Mouse (Mus musculus): ENCODE data around the gene Relb. TPM values are rescaled to one million over a fixed set of nuclear protein-coding genes. Genes with fewer than 3 reads are reported as not detected.

Relb gene
- total and polyA plus RNA-seq, 3 experiments, result 1.2 to 2.0 (median 1.5) TPM

GRCm38 (mm10) chr7:19627721-19628120, 1.5 kb downstream of the Relb start:
- no peak for ATAC-seq (ENCODE audit: extremely low read depth, insufficient number of reproducible peaks, low FRiP score, poor library complexity, severe bottlenecking)
- Histone ChIP-seq H3K9me3 (replicated peaks) (no peaks in the 10 kb centered on the region), H3K27me3 (ENCODE audit: insufficient read depth, low read length) (peaks cover 12% of the 10 kb centered on the region), H3K4me1 (ENCODE audit: insufficient read depth, low read depth, low read length) (peaks cover 21% of the 10 kb centered on the region), H3K36me3 (replicated peaks) (peaks cover 13% of the 10 kb centered on the region), H3K4me3 (ENCODE audit: low read depth, low read length) (peak overlapping the region; percentile 79; the same call in 1 of the 2 replicates)
- DNase-seq (ENCODE audit: low spot score), result no peak
- TF ChIP-seq POLR2AphosphoS5 (IDR thresholded peaks at IDR 0.05; ENCODE audit: insufficient replicate concordance, low read depth, low read length), result no peak
- no peak for TF ChIP-seq GATA1 (IDR thresholded peaks at IDR 0.05; ENCODE audit: borderline replicate concordance, low read length)

GRCm38 (mm10) chr7:19623433-19623832, 5.8 kb downstream of the Relb start:
- Histone ChIP-seq H3K4me1 (ENCODE audit: insufficient read depth, low read depth, low read length) (peaks cover 12% of the 10 kb centered on the region), H3K9me3 (replicated peaks) (no peaks in the 10 kb centered on the region), H3K27me3 (ENCODE audit: insufficient read depth, low read length) (peaks cover 20% of the 10 kb centered on the region), H3K4me3 (ENCODE audit: low read depth, low read length) (no peak overlapping the region), H3K36me3 (replicated peaks) (no peaks in the 10 kb centered on the region)
- TF ChIP-seq POLR2AphosphoS5 (IDR thresholded peaks at IDR 0.05; ENCODE audit: insufficient replicate concordance, low read depth, low read length) (no peak), CTCF (IDR thresholded peaks at IDR 0.05; ENCODE audit: low read depth, low read length) (no peak), GATA1 (IDR thresholded peaks at IDR 0.05; ENCODE audit: borderline replicate concordance, low read length) (no peak)
- DNase-seq (ENCODE audit: low spot score), result no peak
- no peak for ATAC-seq (ENCODE audit: extremely low read depth, insufficient number of reproducible peaks, low FRiP score, poor library complexity, severe bottlenecking)

GRCm38 (mm10) chr7:19622241-19622640, 7.0 kb downstream of the Relb start:
- H3K27me3 ChIP-seq (ENCODE audit: insufficient read depth, low read length), result peaks cover 20% of the 10 kb centered on the region
- H3K4me1 ChIP-seq (ENCODE audit: insufficient read depth, low read depth, low read length), result peaks cover 4% of the 10 kb centered on the region
- H3K9me3 ChIP-seq (replicated peaks), result no peaks in the 10 kb centered on the region
- no peaks in the 10 kb centered on the region for H3K36me3 ChIP-seq (replicated peaks)
- H3K4me3 ChIP-seq (ENCODE audit: low read depth, low read length), result no peak overlapping the region
- ATAC-seq (ENCODE audit: extremely low read depth, insufficient number of reproducible peaks, low FRiP score, poor library complexity, severe bottlenecking), result no peak
- no peak for TF ChIP-seq POLR2AphosphoS5 (IDR thresholded peaks at IDR 0.05; ENCODE audit: insufficient replicate concordance, low read depth, low read length)
- TF ChIP-seq GATA2 (IDR thresholded peaks at IDR 0.05; ENCODE audit: borderline replicate concordance, low read depth, low read length), result no peak
- no peak for TF ChIP-seq TAL1 (conservative IDR thresholded peaks at IDR 0.05; ENCODE audit: low read depth, low read length)
- TF ChIP-seq CTCF (IDR thresholded peaks at IDR 0.05; ENCODE audit: low read depth, low read length), result no peak
- DNase-seq (ENCODE audit: low spot score), result no peak

GRCm38 (mm10) chr7:19620811-19621210, 8.4 kb downstream of the Relb start:
- H3K27me3 ChIP-seq (ENCODE audit: insufficient read depth, low read length), result peaks cover 20% of the 10 kb centered on the region
- H3K36me3 ChIP-seq (replicated peaks), result no peaks in the 10 kb centered on the region
- no peak for TF ChIP-seq POLR2AphosphoS5 (IDR thresholded peaks at IDR 0.05; ENCODE audit: insufficient replicate concordance, low read depth, low read length)
- no peak for TF ChIP-seq GATA1 (IDR thresholded peaks at IDR 0.05; ENCODE audit: borderline replicate concordance, low read length)
- no peak for TF ChIP-seq CTCF (IDR thresholded peaks at IDR 0.05; ENCODE audit: low read depth, low read length)
- TF ChIP-seq GATA2 (IDR thresholded peaks at IDR 0.05; ENCODE audit: borderline replicate concordance, low read depth, low read length), result no peak
- TF ChIP-seq TAL1 (conservative IDR thresholded peaks at IDR 0.05; ENCODE audit: low read depth, low read length), result no peak
- no peaks in the 10 kb centered on the region for H3K9me3 ChIP-seq (replicated peaks)
- no peak overlapping the region for H3K4me3 ChIP-seq (ENCODE audit: low read depth, low read length)
- H3K4me1 ChIP-seq (ENCODE audit: insufficient read depth, low read depth, low read length), result peaks cover 4% of the 10 kb centered on the region
- ATAC-seq (ENCODE audit: extremely low read depth, insufficient number of reproducible peaks, low FRiP score, poor library complexity, severe bottlenecking) (no peak), DNase-seq (ENCODE audit: low spot score) (no peak)

GRCm38 (mm10) chr7:19619004-19619801, 10.0 kb downstream of the Relb start:
- peak; percentile 40; the same call in 1 of the 2 replicates for ATAC-seq (ENCODE audit: extremely low read depth, insufficient number of reproducible peaks, low FRiP score, poor library complexity, severe bottlenecking)
- DNase-seq (ENCODE audit: low spot score), result peak; percentile 81
- peak overlapping the region; percentile 29; the same call in 1 of the 2 replicates for H3K4me3 ChIP-seq (ENCODE audit: low read depth, low read length)
- peaks cover 24% of the 10 kb centered on the region for H3K27me3 ChIP-seq (ENCODE audit: insufficient read depth, low read length)
- peaks cover 8% of the 10 kb centered on the region for H3K4me1 ChIP-seq (ENCODE audit: insufficient read depth, low read depth, low read length)
- no peaks in the 10 kb centered on the region for H3K36me3 ChIP-seq (replicated peaks)
- TF ChIP-seq CTCF (IDR thresholded peaks at IDR 0.05; ENCODE audit: low read depth, low read length) (peak; percentile 73), GATA2 (IDR thresholded peaks at IDR 0.05; ENCODE audit: borderline replicate concordance, low read depth, low read length) (no peak), GATA1 (IDR thresholded peaks at IDR 0.05; ENCODE audit: borderline replicate concordance, low read length) (no peak), TAL1 (conservative IDR thresholded peaks at IDR 0.05; ENCODE audit: low read depth, low read length) (no peak)
- H3K9me3 ChIP-seq (replicated peaks), result no peaks in the 10 kb centered on the region

GRCm38 (mm10) chr7:19615036-19615577, 14.1 kb downstream of the Relb start:
- no peak for ATAC-seq (ENCODE audit: extremely low read depth, insufficient number of reproducible peaks, low FRiP score, poor library complexity, severe bottlenecking)
- no peaks in the 10 kb centered on the region for H3K36me3 ChIP-seq (replicated peaks)

More at GRCm38 (mm10) chr7:19615036-19615577, 14.1 kb downstream of the Relb start:
- peaks cover 8% of the 10 kb centered on the region; the same call in 1 of the 2 replicates for H3K4me1 ChIP-seq (ENCODE audit: insufficient read depth, low read depth, low read length)
- no peaks in the 10 kb centered on the region for H3K9me3 ChIP-seq (replicated peaks)
- peaks cover 14% of the 10 kb centered on the region; the same call in 1 of the 2 replicates for H3K27me3 ChIP-seq (ENCODE audit: insufficient read depth, low read length)
- TF ChIP-seq CTCF (IDR thresholded peaks at IDR 0.05; ENCODE audit: low read depth, low read length) (no peak), TAL1 (conservative IDR thresholded peaks at IDR 0.05; ENCODE audit: low read depth, low read length) (no peak), GATA2 (IDR thresholded peaks at IDR 0.05; ENCODE audit: borderline replicate concordance, low read depth, low read length) (no peak), GATA1 (IDR thresholded peaks at IDR 0.05; ENCODE audit: borderline replicate concordance, low read length) (no peak), POLR2AphosphoS5 (IDR thresholded peaks at IDR 0.05; ENCODE audit: insufficient replicate concordance, low read depth, low read length) (no peak)
- peak overlapping the region; percentile 9; the same call in 1 of the 2 replicates for H3K4me3 ChIP-seq (ENCODE audit: low read depth, low read length)
- DNase-seq (ENCODE audit: low spot score), result no peak

Measured in G1E (cell line).